Mouse (Mus musculus): Measurements from ENCODE around the gene Dchs2. TPM values are rescaled to one million over a fixed set of nuclear protein-coding genes. Genes with fewer than 3 reads are reported as not detected.

Dchs2 gene
- total RNA-seq, 2 experiments from 2014 or later: 3.9 to 4.5 TPM

GRCm38 (mm10) chr3:83148508-83148907 is 20.8 kb downstream of the Dchs2 start:
- DNase-seq (ENCODE audit: low spot score in 2 of 2): no peak

GRCm38 (mm10) chr3:83155600-83155999 is 27.9 kb downstream of the Dchs2 start:
- no peak for DNase-seq (ENCODE audit: low spot score in 2 of 2)

- DNase-seq (ENCODE audit: low spot score in 2 of 2): no peak
Measured at GRCm38 (mm10) chr3:83156165-83156564, 28.4 kb downstream of the Dchs2 start.

- no peak for DNase-seq (ENCODE audit: low spot score in 2 of 2)
Measured at GRCm38 (mm10) chr3:83161542-83162231, 33.9 kb downstream of the Dchs2 start.

GRCm38 (mm10) chr3:83163676-83164075 is 35.9 kb downstream of the Dchs2 start:
- DNase-seq (ENCODE audit: low spot score in 2 of 2): no peak

GRCm38 (mm10) chr3:83185527-83185926 is 57.8 kb downstream of the Dchs2 start:
- DNase-seq (ENCODE audit: low spot score in 2 of 2): no peak

- DNase-seq (ENCODE audit: low spot score in 2 of 2): no peak
Measured at GRCm38 (mm10) chr3:83191271-83191670, 63.5 kb downstream of the Dchs2 start.

GRCm38 (mm10) chr3:83192401-83192800 is 64.7 kb downstream of the Dchs2 start:
- DNase-seq (ENCODE audit: low spot score in 2 of 2): peak; percentile 12 to 67

- DNase-seq (ENCODE audit: low spot score in 2 of 2): no peak
Measured at GRCm38 (mm10) chr3:83194911-83195310, 67.2 kb downstream of the Dchs2 start.

GRCm38 (mm10) chr3:83201286-83201980 is 73.7 kb downstream of the Dchs2 start:
- no peak for DNase-seq (ENCODE audit: low spot score in 2 of 2)

GRCm38 (mm10) chr3:83205073-83205668 is 77.4 kb downstream of the Dchs2 start:
- DNase-seq (ENCODE audit: low spot score in 2 of 2): no peak

GRCm38 (mm10) chr3:83209646-83210045 is 81.9 kb downstream of the Dchs2 start:
- DNase-seq (ENCODE audit: low spot score in 2 of 2): no peak

- no peak for DNase-seq (ENCODE audit: low spot score in 2 of 2)
Measured at GRCm38 (mm10) chr3:83210210-83210609, 82.5 kb downstream of the Dchs2 start.

GRCm38 (mm10) chr3:83211939-83212338 is 84.2 kb downstream of the Dchs2 start:
- no peak for DNase-seq (ENCODE audit: low spot score in 2 of 2)

- peak in 1 of 2 experiments; percentile 54 for DNase-seq (ENCODE audit: low spot score in 2 of 2)
Measured at GRCm38 (mm10) chr3:83212578-83212977, 84.8 kb downstream of the Dchs2 start.

GRCm38 (mm10) chr3:83218059-83218458 is 90.3 kb downstream of the Dchs2 start:
- no peak for DNase-seq (ENCODE audit: low spot score in 2 of 2)

GRCm38 (mm10) chr3:83220101-83220500 is 92.4 kb downstream of the Dchs2 start:
- DNase-seq (ENCODE audit: low spot score in 2 of 2): peak; percentile 27 to 54

GRCm38 (mm10) chr3:83222125-83222524 is 94.4 kb downstream of the Dchs2 start:
- DNase-seq (ENCODE audit: low spot score in 2 of 2): peak; percentile 21 to 82

- DNase-seq (ENCODE audit: low spot score in 2 of 2): no peak
Measured at GRCm38 (mm10) chr3:83228383-83228782, 100.6 kb downstream of the Dchs2 start.

- DNase-seq (ENCODE audit: low spot score in 2 of 2): no peak
Measured at GRCm38 (mm10) chr3:83230326-83230725, 102.6 kb downstream of the Dchs2 start.

- no peak for DNase-seq (ENCODE audit: low spot score in 2 of 2)
Measured at GRCm38 (mm10) chr3:83234457-83234856, 106.7 kb downstream of the Dchs2 start.

GRCm38 (mm10) chr3:83235061-83235460 is 107.3 kb downstream of the Dchs2 start:
- DNase-seq (ENCODE audit: low spot score in 2 of 2): no peak
